Mouse (Mus musculus) large intestine, adult 2 months (tissue): ENCODE results near the gene Pbld2. TPM values are rescaled to one million over a fixed set of nuclear protein-coding genes. Genes with fewer than 3 reads are reported as not detected.
"Not testable (repeated sequence)": the region's sequence is repeated elsewhere in the genome, so short reads cannot be mapped to it uniquely, and the experiment has no call there.

ENCODE experiments used
- DNase-seq: peaks from one replicate; pipeline ENCODE4 v3.0.0-alpha.2; 2012; ENCODE audit warnings: low read depth, low spot score
- WGBS: fragments of 180-500 bp; shearing (Covaris S2); methylation state at CpG from one replicate; pipeline ENCODE4 v1.1.7; 2018; 5-methylcytosine and 5-hydroxymethylcytosine counted together
- polyA plus RNA-seq: library from polyadenylated mRNA; depleted of rRNA; stranded (reverse); fragments of >200 nt; gene quantifications from 2 replicates; pipeline ENCODE4 v1.2.3, GENCODE M21; 2012

Gene Pbld2
- polyA plus RNA-seq, 1 experiment, result 26.0 TPM

DNA sequence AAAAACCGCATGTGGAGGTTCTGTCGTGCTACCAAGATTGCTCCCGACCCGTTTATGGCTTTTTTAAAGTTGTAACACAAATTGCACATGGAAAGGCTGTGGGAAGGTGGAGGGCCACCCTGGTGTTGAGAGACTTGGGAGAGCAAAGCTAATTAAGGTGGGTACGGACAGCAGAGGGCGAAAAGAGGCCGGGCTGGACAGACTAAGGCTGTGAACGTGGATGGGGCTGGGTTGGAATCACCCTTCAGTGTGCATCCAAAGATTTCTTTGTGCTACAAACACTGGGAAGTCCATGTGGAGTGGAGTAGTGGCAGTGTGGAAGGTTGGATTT, 430 bp downstream of the Pbld2 start:
- DNase-seq, result no peak
- under 1% methylated on average over 8 of the region's 8 CpGs for WGBS

DNA sequence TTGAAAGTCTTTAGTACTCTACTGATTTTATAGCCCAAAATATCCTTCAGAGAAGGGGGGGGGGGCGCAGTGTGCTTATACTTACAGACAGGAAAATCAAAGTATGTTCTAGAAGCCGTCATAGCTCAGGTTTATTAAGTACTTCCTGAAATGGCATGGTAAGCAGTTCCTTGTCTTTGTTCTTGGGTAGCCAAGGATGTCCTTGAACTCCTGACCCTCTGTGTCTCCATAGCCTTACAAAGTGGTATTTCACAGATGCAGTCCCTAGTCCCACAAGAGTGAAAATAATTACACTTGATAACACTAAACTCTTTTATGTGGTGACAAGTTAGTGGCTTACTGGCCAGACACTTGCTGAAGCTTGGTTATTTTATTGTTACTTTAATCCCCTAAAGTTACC, 901 bp downstream of the Pbld2 start:
- DNase-seq, result no peak
- 11% methylated on average over 2 of the region's 2 CpGs for WGBS

DNA sequence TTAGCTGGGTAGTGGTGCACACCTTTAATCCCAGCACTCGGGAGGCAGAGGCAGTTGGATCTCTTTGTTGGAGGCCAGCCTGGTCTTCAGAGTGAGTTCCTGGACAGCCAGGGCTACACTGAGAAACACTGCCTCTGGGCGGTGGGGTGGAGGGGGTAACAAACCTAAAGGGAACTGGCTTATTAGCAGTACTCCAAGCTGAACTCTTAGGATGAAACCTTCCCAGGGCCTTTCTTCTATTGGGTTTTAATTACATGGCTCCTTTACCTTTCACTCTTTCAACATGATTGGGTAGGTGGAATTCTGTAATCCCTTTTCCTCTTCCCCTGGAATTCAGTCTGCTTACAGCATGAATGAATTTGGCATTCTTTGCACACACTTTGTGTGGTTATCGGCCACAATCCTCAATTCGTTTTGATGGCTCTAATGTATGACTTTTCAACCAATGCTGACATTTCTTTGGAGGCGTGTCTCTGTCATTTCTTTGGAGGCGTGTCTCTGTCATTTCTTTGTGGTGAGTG, 1.4 kb downstream of the Pbld2 start:
- 46% methylated on average over 6 of the region's 6 CpGs for WGBS
- DNase-seq, result no peak

DNA sequence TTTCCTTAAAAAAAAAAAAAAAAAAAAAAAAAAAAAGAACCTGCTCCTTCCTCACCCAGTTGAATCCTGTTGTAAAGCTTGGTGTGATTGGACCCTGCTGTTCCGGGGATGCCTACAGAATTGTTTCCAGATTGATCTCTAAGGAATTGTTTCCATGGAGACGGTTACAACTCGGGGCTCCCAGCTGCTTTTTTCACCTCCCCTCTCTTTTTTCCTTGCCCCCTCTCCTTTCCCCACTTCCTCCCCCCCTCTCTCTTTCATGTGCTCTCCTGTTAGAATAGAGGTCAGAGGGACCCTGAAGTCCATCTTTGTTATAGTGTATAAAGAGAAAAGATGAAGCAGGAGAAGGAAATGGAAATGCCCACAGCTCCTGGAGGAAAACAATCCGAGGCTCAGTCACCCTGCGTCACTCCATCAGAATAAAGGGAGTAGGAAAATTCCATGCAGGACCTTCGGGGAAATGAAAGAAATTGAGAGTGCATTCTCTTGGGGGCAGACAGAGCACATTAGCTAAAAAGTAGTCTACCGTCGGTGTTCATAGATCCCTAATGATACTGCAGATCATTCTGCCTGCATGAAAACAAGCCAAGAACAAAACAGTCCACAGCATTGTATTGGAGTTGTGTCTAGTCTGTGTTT, 2.2 kb downstream of the Pbld2 start:
- 77% methylated on average over 8 of the region's 8 CpGs for WGBS
- DNase-seq, result no peak

DNA sequence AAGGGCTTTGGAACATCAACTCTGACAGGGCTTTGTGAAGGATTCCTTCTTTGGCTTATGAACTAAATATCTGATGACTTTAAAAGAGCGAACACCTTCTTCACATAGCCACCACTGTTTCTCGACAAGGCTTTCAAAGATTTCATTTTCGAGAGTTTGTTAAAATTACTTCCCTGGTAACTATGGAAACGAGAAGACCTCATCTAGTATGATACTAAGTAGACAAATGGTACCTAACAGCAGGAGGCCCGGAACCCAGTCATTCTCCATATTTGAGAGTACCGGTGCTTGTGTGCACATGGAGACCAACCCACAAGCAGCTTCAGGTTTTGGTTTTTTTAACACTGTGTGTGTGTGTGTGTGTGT, 2.7 kb downstream of the Pbld2 start:
- 88% methylated on average over 6 of the region's 6 CpGs for WGBS
- no peak for DNase-seq

DNA sequence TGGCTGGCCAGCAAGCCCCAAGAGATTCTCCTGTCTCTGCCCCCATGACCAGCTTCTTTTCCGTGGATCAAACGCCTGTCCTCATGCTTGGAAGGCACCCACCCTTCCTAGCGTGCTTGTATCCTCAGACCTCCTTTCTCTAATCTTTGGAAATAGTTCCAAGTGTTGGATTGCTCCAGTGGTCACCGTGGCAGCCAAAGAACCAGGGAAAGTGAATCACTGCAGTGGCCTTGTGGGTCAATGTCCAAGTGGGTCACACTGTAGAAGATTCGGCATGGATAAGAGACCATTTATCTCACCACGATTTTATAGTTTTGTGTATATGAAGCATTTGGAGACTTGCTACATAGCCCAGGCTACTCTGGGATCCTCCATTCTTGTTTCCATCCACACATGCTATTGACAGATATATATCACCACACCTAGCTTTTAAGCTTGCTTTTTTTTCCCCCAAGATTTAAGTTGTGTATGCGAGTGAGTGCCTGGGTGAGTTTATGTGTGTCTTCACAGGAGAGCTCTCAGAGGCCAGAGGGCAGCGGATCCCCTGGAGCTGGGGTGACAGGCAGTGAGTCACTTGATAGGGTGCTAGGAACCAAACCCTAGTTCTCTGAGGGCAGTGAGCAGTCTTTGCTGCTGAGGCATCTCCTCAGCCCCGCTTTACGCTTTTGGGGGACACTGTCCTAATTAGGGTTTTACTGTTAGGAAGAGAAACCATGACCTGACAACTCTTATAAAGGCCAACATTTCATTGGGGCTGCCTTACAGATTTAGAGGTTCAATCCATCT, 3.5 kb downstream of the Pbld2 start:
- no peak for DNase-seq
- 92% methylated on average over 10 of the region's 10 CpGs for WGBS

DNA sequence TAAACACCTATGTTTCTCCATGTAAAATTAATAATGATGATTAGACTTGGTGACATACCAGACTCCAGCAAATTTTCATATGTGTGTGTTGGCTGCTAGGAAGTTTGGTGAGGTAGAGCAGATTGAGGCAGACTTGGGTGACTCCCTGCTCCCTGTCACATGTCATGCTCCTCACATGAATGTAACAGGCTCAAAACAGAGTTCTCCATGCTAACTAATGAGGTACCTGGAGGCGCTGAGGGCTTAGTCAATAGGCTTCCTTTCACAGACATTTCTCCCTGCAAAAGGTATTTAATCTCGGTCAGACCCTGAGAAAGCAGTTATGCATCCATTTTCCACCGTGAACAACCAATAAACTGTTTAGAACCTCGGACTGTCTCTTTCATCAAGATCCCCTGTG, 4.3 kb downstream of the Pbld2 start:
- DNase-seq, result no peak
- WGBS, result 88% methylated on average over 4 of the region's 4 CpGs

DNA sequence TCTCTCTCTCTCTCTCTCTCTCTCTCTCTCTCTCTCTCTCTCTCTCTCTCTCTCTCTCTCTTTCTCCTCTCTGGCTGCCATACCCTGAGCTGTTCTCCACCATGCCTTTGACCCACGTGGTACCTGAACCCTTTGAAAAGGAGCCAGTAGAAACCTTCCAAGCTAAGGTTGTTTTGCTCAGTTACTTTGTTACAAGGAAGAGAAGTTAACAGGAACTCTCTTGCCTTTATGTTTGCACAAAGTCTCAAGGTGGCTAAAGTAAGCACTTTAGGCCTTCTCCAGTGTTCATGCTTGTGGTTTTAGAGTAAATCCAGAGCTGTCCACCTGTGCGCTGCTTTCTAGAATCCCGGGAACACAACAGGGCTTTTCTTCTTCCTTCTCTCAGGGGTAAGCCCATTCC, 8.2 kb downstream of the Pbld2 start:
- DNase-seq, result no peak
- 53% methylated on average over 3 of the region's 3 CpGs for WGBS

DNA sequence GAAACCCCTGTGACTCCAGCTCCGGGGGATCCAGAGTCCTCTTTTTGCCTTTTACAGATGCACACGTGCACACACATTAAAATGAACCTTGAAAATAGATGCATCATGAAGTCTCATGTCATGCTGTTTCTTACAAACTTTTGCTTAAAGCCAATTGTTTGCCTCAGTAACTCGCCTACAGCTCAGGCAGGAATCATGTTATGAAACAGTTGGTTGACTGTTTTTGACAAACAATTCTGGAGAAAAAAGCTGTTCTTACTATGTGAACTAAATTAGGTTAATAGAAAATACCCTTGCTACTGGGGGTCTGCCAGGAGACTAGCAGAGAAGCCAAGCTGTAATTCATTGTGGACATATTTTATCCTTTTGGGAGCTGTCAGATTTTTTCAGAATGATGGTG, 8.8 kb downstream of the Pbld2 start:
- DNase-seq, result no peak
- WGBS, result 82% methylated on average over 3 of the region's 3 CpGs

DNA sequence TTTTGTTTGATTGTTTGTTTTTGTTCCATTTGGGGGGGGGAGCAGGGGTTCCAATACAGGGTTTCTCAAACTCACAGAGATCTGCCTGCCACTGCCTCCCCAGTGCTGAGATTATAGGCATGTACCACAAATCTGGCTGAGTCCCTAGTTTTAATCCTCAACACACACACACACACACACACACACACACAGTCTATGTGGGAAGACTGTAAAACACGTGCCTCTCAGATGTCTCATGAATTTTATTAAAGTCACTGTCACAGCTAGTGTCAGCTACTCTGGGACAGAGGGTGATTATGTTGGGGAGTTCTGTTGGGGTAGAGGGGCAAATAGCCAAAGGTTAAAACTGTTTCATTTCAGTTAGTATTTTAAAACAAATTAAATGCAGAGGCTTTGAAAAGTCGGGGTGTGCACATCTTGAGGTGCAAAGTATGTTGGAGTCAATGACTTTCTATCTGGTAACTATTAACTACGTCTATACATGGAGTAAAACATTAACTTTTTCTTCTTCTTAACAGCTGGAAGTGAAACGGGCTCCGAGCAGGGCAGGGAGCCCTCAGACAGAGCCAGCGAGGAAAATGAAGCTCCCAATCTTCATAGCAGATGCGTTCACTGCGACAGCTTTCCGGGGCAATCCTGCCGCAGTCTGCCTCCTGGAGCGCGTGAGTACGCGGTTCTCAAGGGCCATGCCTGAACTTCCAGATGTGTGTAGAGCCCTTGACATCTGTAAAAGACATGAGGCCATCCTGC, 14.6 kb downstream of the Pbld2 start:
- WGBS, result 23% methylated on average over 14 of the region's 14 CpGs
- DNase-seq, result no peak

DNA sequence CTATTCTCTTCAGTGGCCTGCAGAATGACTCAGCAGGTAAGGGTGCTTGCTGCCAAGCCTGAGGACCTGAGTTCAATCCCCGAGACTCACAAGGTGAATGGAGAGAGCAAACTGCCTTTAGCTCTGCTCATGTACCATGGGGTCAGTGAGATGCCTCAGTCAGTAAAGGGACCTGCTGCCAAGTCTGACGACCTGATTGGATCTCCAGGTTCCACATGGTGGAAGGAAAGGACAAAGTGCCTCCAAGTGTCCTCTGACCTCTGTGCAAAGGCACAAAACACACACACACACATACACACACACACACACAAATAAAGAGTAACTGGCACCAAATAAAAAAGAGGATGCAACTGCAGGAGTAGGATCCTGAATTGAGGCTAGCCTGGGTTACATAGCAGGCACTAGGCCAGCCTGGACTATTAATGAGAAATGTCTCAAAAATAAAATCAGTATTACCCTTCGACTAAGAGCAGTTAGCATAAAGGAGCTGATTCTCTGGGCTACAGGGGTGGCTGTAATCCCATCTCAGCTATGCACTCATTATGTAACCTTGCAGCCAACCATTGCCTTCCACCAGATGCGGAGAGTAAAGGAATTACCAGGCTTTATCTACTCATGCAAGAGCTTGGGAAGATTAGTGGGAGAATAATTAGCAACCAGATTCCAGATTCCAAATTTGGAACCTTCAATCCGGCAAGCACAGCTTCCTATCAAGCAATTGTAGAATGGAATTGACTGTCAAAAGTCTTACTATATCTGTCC, 15.9 kb downstream of the Pbld2 start:
- 75% methylated on average over 5 of the region's 5 CpGs for WGBS
- DNase-seq, result no peak

DNA sequence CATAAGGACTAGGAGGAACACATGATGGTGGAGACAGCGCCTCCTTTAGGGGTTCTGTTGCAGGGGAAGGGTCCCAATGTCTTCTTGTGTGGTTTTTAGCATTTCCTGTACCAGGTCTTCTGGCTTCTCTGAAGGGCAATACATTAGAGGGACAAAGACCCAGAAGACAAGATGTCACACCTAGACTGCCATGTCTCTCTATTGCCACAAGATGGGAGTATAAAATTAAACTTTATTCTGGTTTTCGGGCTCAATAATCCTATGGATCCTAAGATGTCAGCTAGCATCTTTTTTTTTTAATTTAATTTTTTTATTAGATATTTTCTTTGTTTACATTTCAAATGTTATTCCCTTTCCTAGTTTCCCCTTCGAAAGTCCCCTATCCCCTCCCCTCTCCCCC, 19.0 kb downstream of the Pbld2 start:
- WGBS, result 49% methylated on average over 3 of the region's 3 CpGs
- DNase-seq, result no peak

DNA sequence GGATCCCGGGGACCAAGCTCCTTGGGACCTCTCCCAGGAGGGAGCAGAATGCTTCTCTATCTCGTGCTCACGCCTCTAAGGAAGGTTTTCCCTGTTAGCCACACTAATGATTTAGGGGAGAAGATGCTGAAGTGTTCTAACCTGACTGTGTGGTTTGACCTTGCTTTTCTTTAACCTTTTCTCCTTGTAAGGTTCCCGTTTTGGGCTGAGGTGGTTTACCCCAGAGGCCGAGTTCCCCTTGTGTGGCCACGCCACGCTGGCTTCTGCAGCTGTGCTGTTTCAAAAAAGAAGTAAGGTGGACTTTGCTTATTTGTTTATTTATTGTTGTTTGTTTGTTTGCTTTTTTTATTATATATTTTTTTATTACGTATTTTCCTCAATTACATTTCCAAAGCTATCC, 23.6 kb downstream of the Pbld2 start:
- DNase-seq, result no peak
- 88% methylated on average over 8 of the region's 8 CpGs for WGBS

DNA sequence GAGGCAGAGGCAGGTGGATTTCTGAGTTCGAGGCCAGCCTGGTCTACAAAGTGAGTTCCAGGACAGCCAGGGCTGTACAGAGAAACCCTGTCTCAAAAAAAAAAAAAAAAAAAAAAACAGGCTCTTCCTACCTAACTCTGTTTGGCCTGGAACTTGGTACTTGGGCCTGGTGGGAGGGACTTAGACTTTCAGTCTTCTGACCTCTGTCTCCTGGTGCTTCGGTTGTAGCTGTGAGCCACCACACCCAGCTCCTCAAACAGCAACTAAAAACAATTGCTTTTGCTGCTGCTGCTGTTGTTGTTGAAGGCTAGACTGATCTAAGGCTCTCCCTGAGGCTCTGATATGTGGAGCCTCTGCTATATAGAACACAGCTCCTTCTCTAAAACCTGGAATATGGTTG, 25.0 kb downstream of the Pbld2 start:
- WGBS, result 56% methylated on average over 2 of the region's 2 CpGs
- no peak for DNase-seq

DNA sequence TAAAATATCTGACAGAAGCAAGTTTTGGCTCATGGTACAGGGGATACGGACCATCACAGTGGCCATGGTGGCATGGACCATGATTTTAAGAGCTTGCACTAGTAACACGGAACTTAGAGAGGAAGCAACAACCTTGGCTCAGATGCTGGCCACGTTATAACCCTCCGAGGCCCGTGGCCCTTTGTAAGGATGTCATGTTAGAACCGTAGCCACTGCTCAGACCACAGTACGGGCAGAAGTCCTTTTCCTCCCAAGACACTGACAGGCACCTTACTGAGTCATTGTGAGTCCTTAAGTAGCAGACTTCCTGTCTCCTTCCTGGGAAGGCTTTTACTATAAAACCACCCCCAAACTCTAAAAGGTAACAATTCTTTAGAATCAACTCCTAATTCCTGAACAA, 27.2 kb downstream of the Pbld2 start:
- 85% methylated on average over 7 of the region's 7 CpGs for WGBS
- no peak for DNase-seq

DNA sequence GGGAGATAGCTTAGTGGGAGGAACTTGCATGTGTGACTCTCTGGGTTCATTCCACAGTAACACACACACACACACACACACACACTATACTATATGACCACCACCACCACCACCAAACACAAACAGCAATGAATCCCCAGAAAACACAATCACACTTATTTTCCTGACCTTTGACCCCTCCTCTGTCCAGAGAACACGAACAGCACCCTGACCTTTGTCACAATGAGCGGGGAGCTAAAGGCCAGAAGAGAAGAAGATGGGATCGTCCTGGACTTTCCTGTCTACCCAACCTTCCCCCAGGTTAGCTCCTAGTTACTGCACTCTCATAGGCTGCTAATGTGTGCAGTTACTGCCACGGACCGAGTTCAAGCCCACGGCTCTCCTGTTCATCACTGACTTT, 27.9 kb downstream of the Pbld2 start:
- DNase-seq, result no peak
- 74% methylated on average over 6 of the region's 6 CpGs for WGBS

DNA sequence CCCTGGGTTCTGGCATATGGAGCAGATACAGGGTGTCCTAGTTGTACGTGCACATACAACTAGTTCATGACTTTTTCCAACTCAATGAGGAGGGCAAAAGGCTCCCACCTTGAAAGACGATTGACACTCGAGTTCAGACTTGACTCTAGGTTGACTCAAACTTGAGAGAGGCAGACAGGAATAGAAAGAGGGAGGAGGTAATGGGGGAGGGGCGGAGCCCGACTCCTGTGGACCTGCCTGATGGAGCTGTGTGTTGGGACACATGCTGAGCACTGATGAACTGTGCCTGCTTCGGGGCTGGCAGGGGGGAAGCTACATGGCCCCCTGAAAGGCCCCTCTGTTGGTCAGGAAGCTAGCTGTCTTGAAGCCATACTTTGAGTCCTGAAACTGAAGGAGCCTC, 28.9 kb downstream of the Pbld2 start:
- 69% methylated on average over 6 of the region's 6 CpGs for WGBS
- DNase-seq, result no peak

DNA sequence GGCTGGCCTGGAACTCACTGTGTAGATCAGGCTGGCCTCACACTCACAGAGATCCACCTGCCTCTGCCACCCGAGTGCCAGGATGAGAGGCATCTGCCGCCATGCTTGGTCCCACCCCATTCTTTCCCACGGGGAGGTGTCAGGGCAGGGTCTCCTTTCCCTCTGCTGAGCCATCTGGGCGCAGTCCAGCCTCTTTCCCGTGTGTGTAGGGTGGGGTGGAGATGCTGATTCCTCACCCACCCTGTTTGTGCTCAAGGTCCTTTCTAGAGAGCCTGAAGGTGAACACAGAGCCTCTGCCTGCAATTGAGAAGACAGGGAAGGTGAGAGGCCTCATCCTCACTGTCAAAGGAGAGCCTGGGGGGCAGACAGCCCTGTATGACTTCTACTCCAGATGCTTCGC, 30.0 kb downstream of the Pbld2 start:
- DNase-seq, result not testable (repeated sequence)
- 78% methylated on average over 6 of the region's 6 CpGs for WGBS

DNA sequence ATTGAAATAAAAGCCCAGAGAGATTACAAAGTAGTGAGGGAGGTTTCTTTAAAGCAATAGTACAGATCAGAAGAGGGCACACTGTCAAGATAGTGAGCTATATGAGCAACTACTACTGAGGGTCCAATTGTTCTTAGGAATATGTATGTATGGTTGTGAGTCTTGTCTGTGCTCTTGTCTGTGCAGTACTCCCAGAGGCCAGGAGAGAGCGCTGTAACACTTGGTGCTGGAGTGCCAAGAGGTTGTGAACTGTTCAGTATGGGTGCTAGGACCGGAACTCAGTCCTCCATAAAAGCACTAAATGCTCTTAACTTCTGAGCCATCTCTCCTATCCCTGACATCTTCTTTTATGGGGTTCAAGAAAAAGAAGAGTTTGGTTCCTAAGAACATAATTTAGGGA, 30.5 kb downstream of the Pbld2 start:
- WGBS, result 79% methylated on average over 2 of the region's 2 CpGs
- no peak for DNase-seq
